Mouse (Mus musculus): Measurements from ENCODE around the gene Tnfsf15.

GRCm38 (mm10) chr4:63717922-63718643 is 26.8 kb downstream of the Tnfsf15 start:
- TF ChIP-seq CTCF (conservative IDR thresholded peaks at IDR 0.05; ENCODE audit: low read length) (no peak), NANOG (IDR thresholded peaks at IDR 0.05; ENCODE audit: borderline replicate concordance, low read length) (no peak)
